Comparison of ENCODE assay signal across 22 mouse cellular contexts in the genomic region with DNA sequence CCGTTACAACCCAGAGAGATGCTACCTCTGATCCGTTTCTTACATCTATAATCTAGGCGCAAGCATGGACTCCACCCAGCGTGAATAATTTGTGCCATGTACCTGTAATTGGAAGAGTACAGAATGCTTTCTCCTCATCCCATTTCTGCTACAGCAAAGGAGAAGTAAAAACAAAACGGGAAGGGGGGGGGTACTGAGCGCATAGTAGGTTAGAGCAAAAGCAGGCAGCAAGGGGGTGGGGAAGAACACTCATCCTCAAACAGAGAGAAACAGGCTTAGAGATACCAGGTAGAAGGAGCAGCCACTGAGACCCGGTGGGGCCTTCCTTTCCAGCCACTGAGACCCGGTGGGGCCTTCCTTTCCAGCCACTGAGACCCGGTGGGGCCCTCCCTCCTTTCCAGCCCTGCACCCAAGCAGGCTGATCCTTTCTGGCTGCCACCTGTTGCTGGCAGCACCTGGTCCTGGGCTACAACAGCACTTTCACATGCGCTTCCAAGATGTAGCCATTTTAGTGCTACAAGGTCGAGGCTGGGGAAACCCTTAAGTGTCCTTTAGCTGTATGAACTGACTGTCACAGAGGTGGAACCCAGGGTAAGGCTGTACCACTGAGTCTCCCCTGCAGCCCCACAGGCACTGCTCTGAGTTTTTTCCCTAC.
A peak's percentile ranks its signal among the peaks of the same experiment; 100 is the strongest.
DNase-seq lines count a peak whose midpoint lies in the region; ATAC-seq and TF ChIP-seq lines count a peak whose summit lies in the region.
"Had no signal": no experiment of that assay in that cellular context is flagged by ENCODE, and none has a peak within 500 bp of the region (broad histone marks: within the 10 kb centered on the region; RNA-seq: fewer than 3 reads in every experiment).

No protein-coding gene starts in this region.

- TF ChIP-seq EP300 in CH12.LX (IDR thresholded peaks at IDR 0.05; ENCODE audit: low read length) = no peak

- H3K27ac ChIP-seq in liver, embryonic 16.5 days (ENCODE audit: low read length) = peak overlapping the region; percentile 24
- no peak overlapping the region for H3K27ac ChIP-seq in liver, embryonic 12.5 days
- H3K27ac ChIP-seq in CH12.LX (ENCODE audit: insufficient read depth, low read depth) = no peak overlapping the region
- H3K27ac ChIP-seq in midbrain, postnatal 0 days (ENCODE audit: low read depth, low read length) = no peak overlapping the region
- H3K27ac ChIP-seq: forebrain, embryonic 10.5 days; forebrain, embryonic 13.5 days; heart, adult 2 months; hindbrain, embryonic 13.5 days had no signal

- DNase-seq in CH12.LX (ENCODE audit: extremely low read depth) = peak; percentile 51
- DNase-seq in midbrain, postnatal 0 days (ENCODE audit: low spot score) = no peak
- no peak for DNase-seq in layer of hippocampus, adult 9-11 months
- DNase-seq: adrenal gland, adult 2 months; adrenal gland, postnatal 14 days; cerebellum, adult 11-12 months; cerebellum, adult 8-10 months; cerebellum, postnatal 14 days; gastrocnemius, postnatal 10 days; gastrocnemius, postnatal 36 days; heart, adult 2 months had no signal

- no peaks in the 10 kb centered on the region for H3K79me2 ChIP-seq in CH12.LX (replicated peaks; ENCODE audit: control insufficient read depth, extremely low read depth, insufficient read depth, poor library complexity, severe bottlenecking)

- TF ChIP-seq CTCF in CH12.LX (conservative IDR thresholded peaks at IDR 0.05 in 1 of 2, IDR thresholded peaks at IDR 0.05 in 1 of 2; ENCODE audit: low read depth in 2 of 2, low read length in 2 of 2) = no peak
- no peak for TF ChIP-seq CTCF in midbrain, postnatal 0 days (IDR thresholded peaks at IDR 0.05)

- no peaks in the 10 kb centered on the region for H3K36me3 ChIP-seq in liver, embryonic 16.5 days (ENCODE audit: control insufficient read depth, insufficient read depth)
- no peaks in the 10 kb centered on the region for H3K36me3 ChIP-seq in liver, embryonic 12.5 days
- no peaks in the 10 kb centered on the region for H3K36me3 ChIP-seq in CH12.LX (replicated peaks in 1 of 2; ENCODE audit: control insufficient read depth in 1 of 2, insufficient read depth in 1 of 2, low read length in 1 of 2)
- H3K36me3 ChIP-seq in midbrain, postnatal 0 days (ENCODE audit: insufficient read depth, low read length) = no peaks in the 10 kb centered on the region
- H3K36me3 ChIP-seq: forebrain, embryonic 10.5 days; G1E had no signal

- peak overlapping the region; percentile 5; the same call in 1 of the 2 replicates for H3K4me2 ChIP-seq in liver, embryonic 16.5 days (ENCODE audit: low read depth, low read length)
- H3K4me2 ChIP-seq in liver, embryonic 12.5 days = no peak overlapping the region
- H3K4me2 ChIP-seq in CH12.LX (ENCODE audit: insufficient read depth, low read depth, poor library complexity, severe bottlenecking) = no peak overlapping the region
- no peak overlapping the region for H3K4me2 ChIP-seq in midbrain, postnatal 0 days (ENCODE audit: low read depth, low read length, poor library complexity, severe bottlenecking)
- H3K4me2 ChIP-seq: forebrain, embryonic 13.5 days; heart, embryonic 11.5 days; hindbrain, embryonic 13.5 days had no signal

- no peak for ATAC-seq in liver, embryonic 16.5 days (ENCODE audit: low read depth)
- no peak for ATAC-seq in liver, embryonic 12.5 days
- peak; percentile 49 for ATAC-seq in inflammation-experienced regulatory T-cells, adult 6 months
- no peak for ATAC-seq in midbrain, postnatal 0 days (ENCODE audit: low FRiP score)
- ATAC-seq: forebrain, embryonic 13.5 days; forebrain, embryonic 16.5 days; hindbrain, embryonic 16.5 days; Patski had no signal

- H3K9ac ChIP-seq in liver, embryonic 16.5 days (ENCODE audit: low read depth, low read length) = no peak overlapping the region
- H3K9ac ChIP-seq in liver, embryonic 12.5 days = no peak overlapping the region
- H3K9ac ChIP-seq in CH12.LX (ENCODE audit: insufficient read depth, low read depth) = no peak overlapping the region
- no peak overlapping the region for H3K9ac ChIP-seq in midbrain, postnatal 0 days (replicated peaks; ENCODE audit: low read length, poor library complexity, severe bottlenecking)
- H3K9ac ChIP-seq: forebrain, embryonic 13.5 days; hindbrain, embryonic 13.5 days had no signal

- H3K27me3 ChIP-seq in liver, embryonic 16.5 days (ENCODE audit: control insufficient read depth, insufficient read depth, low read depth, low read length) = no peaks in the 10 kb centered on the region
- no peaks in the 10 kb centered on the region for H3K27me3 ChIP-seq in liver, embryonic 12.5 days (replicated peaks)
- H3K27me3 ChIP-seq in CH12.LX (replicated peaks) = no peaks in the 10 kb centered on the region
- no peaks in the 10 kb centered on the region for H3K27me3 ChIP-seq in midbrain, postnatal 0 days (ENCODE audit: insufficient read depth, low read length)
- H3K27me3 ChIP-seq: forebrain, embryonic 13.5 days; hindbrain, embryonic 13.5 days had no signal

- H3K9me3 ChIP-seq in liver, embryonic 16.5 days (replicated peaks; ENCODE audit: control insufficient read depth, low read length) = no peaks in the 10 kb centered on the region
- no peaks in the 10 kb centered on the region for H3K9me3 ChIP-seq in liver, embryonic 12.5 days (replicated peaks)
- no peaks in the 10 kb centered on the region for H3K9me3 ChIP-seq in CH12.LX (replicated peaks; ENCODE audit: low read length)
- H3K9me3 ChIP-seq in midbrain, postnatal 0 days (ENCODE audit: low read length) = no peaks in the 10 kb centered on the region
- H3K9me3 ChIP-seq: forebrain, embryonic 13.5 days; hindbrain, embryonic 13.5 days had no signal

- TF ChIP-seq POLR2A in CH12.LX (IDR thresholded peaks at IDR 0.05; ENCODE audit: low read depth, low read length) = no peak

- no peak for TF ChIP-seq RAD21 in CH12.LX (IDR thresholded peaks at IDR 0.05; ENCODE audit: low read depth, low read length)

- H3K4me3 ChIP-seq in liver, embryonic 16.5 days (ENCODE audit: low read depth, low read length) = 0 out of 2 replicates have a peak overlapping the region, but pooled peaks have one; percentile 11
- no peak overlapping the region for H3K4me3 ChIP-seq in liver, embryonic 12.5 days
- H3K4me3 ChIP-seq in CH12.LX (replicated peaks in 1 of 3; ENCODE audit: low read depth in 2 of 3, low read length in 2 of 3, poor library complexity in 1 of 3) = no peak overlapping the region
- no peak overlapping the region for H3K4me3 ChIP-seq in midbrain, postnatal 0 days (ENCODE audit: low read depth, low read length)
- H3K4me3 ChIP-seq: forebrain, embryonic 10.5 days; forebrain, embryonic 13.5 days; heart, adult 2 months; hindbrain, embryonic 13.5 days had no signal

- dilution Hi-C loops in CH12.LX (cut with MboI; ENCODE audit: extremely low pct_ligation_motif_present, extremely low pct_unique_long_range_greater_than_20kb, low sequenced_read_pairs) = no loop called here

- no peaks in the 10 kb centered on the region for H3K4me1 ChIP-seq in liver, embryonic 16.5 days (ENCODE audit: control insufficient read depth, low read depth, low read length)
- no peaks in the 10 kb centered on the region for H3K4me1 ChIP-seq in liver, embryonic 12.5 days
- peaks cover 6 to 28% of the 10 kb centered on the region in 2 experiments for H3K4me1 ChIP-seq in CH12.LX (ENCODE audit: control insufficient read depth in 1 of 2, insufficient read depth in 2 of 2)
- no peaks in the 10 kb centered on the region for H3K4me1 ChIP-seq in midbrain, postnatal 0 days (ENCODE audit: insufficient read depth, low read length)
- H3K4me1 ChIP-seq: forebrain, embryonic 10.5 days; forebrain, embryonic 13.5 days; hindbrain, embryonic 13.5 days had no signal

- in situ Hi-C loops in CH12.LX (cut with MboI; ENCODE audit: low pct_ligation_motif_present, low pct_unique_long_range_greater_than_20kb, low sequenced_read_pairs) = no loop called here

- WGBS in liver, embryonic 16.5 days (ENCODE audit: insufficient replicate concordance) = 58% methylated on average over 11 of the region's 11 CpGs
- WGBS in liver, embryonic 12.5 days (ENCODE audit: insufficient replicate concordance) = 69% methylated on average over 11 of the region's 11 CpGs
- 84% methylated on average over 11 of the region's 11 CpGs for WGBS in midbrain, postnatal 0 days

TF ChIP-seq in CH12.LX, 34 proteins besides CTCF, POLR2A, EP300 and RAD21:
- TF ChIP-seq TCF12 (IDR thresholded peaks at IDR 0.05; ENCODE audit: low read depth, low read length) (peak; percentile 72; the same call in 1 of the 2 replicates), SIN3A (IDR thresholded peaks at IDR 0.05; ENCODE audit: low read length) (no peak), UBTF (IDR thresholded peaks at IDR 0.05; ENCODE audit: low read depth, low read length) (0 out of 2 replicates have a peak, but pooled peaks have one; percentile 29), ZKSCAN1 (IDR thresholded peaks at IDR 0.05; ENCODE audit: borderline replicate concordance, low read depth, low read length) (peak; percentile 83), BHLHE40 (IDR thresholded peaks at IDR 0.05; ENCODE audit: low read depth, low read length) (no peak), MEF2A (IDR thresholded peaks at IDR 0.05; ENCODE audit: borderline replicate concordance, low read depth, low read length) (no peak; the same call in 1 of the 2 replicates), POLR2AphosphoS2 (IDR thresholded peaks at IDR 0.05; ENCODE audit: low read depth, low read length) (no peak), HCFC1 (IDR thresholded peaks at IDR 0.05; ENCODE audit: low read depth, low read length) (no peak), USF2 (conservative IDR thresholded peaks at IDR 0.05; ENCODE audit: low read depth, low read length) (no peak), KAT2A (IDR thresholded peaks at IDR 0.05; ENCODE audit: insufficient replicate concordance, low read length) (no peak), IRF4 (IDR thresholded peaks at IDR 0.05; ENCODE audit: low read depth, low read length) (no peak), MXI1 (IDR thresholded peaks at IDR 0.05; ENCODE audit: low read depth, low read length) (no peak), JUND (conservative IDR thresholded peaks at IDR 0.05; ENCODE audit: low read depth, low read length) (no peak), CHD2 (IDR thresholded peaks at IDR 0.05; ENCODE audit: low read length) (no peak), E2F4 (IDR thresholded peaks at IDR 0.05; ENCODE audit: insufficient replicate concordance, low read depth, low read length) (no peak), CHD1 (IDR thresholded peaks at IDR 0.05; ENCODE audit: low read depth, low read length) (no peak)
